Mouse (Mus musculus) bone marrow, adult 2 months (tissue): Measurements from ENCODE around the gene Cdk17.

Experiments
- CTCF ChIP-seq: fragments of 200-500 bp; IDR thresholded peaks from 2 replicates; pipeline ENCODE4 v1.5.1; 2011; ENCODE audit warnings: low read length, control low read depth; ENCODE audit not compliant: control insufficient read depth, insufficient read depth
- POLR2A ChIP-seq: fragments of 200-500 bp; IDR thresholded peaks from 2 replicates; pipeline ENCODE4 v1.6.1; 2011; ENCODE audit warnings: low read depth, mild to moderate bottlenecking, control low read depth, low read length, borderline replicate concordance; ENCODE audit not compliant: control insufficient read depth

DNA sequence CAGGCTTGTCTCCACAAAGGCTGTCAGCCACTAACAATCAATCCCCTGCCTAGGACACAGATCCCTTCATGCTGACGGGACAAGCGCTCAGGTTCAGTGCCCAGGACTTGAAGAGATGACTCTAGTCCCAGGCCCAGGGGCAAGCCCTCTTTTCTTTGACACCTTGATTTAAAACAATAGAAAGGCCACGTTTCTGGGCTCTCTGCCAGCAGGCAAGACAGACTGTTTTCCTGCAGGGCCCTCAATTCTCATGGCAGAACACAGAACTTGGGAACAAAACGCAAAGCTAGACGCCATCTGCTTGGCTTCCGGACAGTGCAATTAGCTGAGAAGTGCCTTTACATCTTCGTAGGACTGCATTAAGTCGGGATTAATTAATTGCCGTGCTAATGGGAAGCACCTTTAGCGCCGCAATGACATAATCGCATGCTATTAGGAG is 121.9 kb downstream of the Cdk17 start:
- no peak for TF ChIP-seq POLR2A
- no peak for TF ChIP-seq CTCF
